Mouse (Mus musculus): ENCODE measurements around the gene Tmem266.

Tmem266 gene

GRCm38 (mm10) chr9:55329401-55329800 lies 2.7 kb downstream of the Tmem266 start:
- no peak for DNase-seq (ENCODE audit: low read depth, low spot score)

- DNase-seq (ENCODE audit: low read depth, low spot score) = peak; percentile 17
Measured at GRCm38 (mm10) chr9:55332476-55332875, 5.8 kb downstream of the Tmem266 start.

DNA sequence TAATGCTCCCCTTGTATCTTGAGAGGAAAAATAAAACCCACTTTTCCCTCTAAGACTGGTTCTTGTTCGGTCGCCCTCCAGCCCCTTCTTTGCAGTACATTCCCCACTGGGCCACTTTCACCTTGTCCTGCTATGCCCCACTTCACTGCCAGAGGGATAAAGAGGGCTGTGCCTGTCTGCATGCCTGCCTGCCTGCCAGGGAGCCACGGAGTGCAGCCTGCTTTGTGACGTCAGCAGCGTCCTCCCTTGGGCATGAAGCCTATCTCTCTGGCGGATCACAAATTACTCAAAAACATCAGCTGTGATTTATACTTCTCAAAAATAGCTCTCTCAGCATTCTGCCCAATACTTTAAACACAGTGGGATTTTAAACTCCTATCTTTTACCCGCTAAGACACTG lies 6.2 kb downstream of the Tmem266 start:
- no peak for DNase-seq (ENCODE audit: low read depth, low spot score)

- no peak for DNase-seq (ENCODE audit: low read depth, low spot score)
Measured at GRCm38 (mm10) chr9:55344165-55344564, 17.5 kb downstream of the Tmem266 start.

- no peak for DNase-seq (ENCODE audit: low read depth, low spot score)
Measured at GRCm38 (mm10) chr9:55345332-55345731, 18.6 kb downstream of the Tmem266 start.

DNA sequence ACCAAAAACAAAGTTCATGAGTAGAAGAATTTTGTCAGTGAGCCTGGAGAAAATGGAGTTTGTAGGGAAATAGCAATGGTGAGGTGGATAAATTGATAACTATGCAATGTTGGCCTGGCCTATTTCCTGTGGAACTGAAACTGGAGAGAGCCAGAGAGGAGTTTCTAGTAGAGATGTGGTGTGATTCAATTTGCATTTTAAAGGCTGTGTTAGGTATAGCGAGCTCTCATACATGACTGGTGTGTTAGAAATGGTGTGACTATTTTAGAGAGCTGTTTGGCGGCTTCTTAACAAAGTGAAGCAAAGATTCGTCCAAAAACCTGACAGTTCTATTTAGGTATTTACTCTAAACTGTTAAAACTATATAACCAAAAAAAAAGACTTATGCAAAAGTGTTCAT lies 22.0 kb downstream of the Tmem266 start:
- no peak for DNase-seq (ENCODE audit: low read depth, low spot score)

DNA sequence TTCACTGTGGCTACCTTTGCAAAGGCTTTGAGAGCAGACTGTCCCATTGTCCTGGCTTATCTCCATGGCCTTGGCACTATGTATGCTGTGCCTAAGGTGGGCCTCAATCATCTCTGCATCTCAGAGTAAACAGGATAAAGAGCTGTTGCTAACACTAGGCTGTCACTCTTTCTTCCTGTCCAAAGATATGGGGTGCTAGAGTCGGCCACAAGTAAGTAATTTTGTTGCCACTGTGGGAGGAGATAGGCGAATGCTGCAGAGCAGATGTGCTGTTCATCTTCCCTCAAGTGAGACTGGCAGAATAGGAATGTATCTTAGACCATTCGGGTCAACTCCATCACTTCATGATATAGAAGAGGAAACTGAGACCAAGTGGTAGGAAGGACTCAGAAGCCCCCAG lies 28.0 kb downstream of the Tmem266 start:
- no peak for DNase-seq (ENCODE audit: low read depth, low spot score)

DNA sequence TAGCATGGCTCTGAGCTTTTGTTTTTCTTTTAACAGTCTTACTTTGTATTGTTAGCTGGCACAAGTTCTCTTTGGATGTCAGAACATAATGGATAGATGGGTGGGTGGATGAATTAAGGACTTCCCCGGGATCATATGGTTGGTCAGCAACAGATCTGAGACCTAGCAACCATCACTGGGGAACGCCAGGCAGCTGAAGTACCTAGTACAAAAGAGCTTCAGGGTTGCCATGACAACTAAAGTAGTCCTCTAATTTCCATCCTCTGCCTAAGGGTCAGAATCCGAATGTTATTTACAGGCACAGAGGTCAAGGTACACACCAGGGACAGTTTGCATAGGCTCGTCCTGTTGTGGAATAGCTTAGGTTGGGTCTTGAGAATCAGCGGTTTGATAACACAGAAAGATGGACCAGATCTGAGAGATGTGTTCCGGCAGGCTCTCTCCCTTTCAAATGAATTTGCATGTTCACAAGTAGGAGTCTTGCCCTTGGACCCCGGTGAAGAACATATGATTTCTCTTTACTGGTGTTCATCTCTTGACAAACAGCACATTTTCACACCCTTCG lies 28.6 kb downstream of the Tmem266 start:
- no peak for DNase-seq (ENCODE audit: low read depth, low spot score)

DNA sequence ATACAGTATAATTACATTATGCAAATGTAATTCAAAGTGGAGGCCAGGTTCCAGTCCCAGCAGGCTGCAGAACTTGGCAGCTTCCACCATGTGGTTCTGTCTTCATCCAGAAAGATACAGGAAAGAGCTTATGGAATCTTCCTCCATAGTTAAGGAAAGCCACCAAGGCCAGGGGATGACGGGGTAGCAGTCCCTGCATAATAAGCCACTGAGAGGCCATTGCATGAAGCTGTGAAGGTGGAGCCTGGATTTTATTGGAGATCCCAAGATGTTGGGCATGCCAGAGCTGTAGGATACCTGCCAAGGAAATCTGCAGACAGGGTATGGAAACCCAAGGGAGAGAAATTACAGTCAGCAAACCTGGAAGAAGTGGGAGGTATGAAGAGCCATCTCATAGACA lies 30.5 kb downstream of the Tmem266 start:
- no peak for DNase-seq (ENCODE audit: low read depth, low spot score)

DNA sequence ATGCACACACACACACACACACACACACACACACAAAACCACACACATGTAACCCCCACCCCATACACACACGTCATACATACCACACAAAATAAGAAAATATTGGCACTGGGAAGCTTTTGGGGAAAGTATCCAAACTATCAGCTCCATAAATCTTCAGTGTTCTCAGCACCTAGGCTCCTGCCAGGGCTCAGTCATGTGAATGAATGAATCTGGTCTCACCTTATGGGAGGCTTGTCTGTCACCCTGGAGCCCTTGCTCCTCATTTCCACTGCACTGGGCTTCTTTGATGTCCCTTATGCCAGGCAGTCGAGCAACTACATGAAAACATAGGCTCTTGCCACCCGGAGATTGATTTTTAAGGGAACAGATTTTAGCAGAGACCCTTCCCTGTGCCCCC lies 33.7 kb downstream of the Tmem266 start:
- no peak for DNase-seq (ENCODE audit: low read depth, low spot score)

GRCm38 (mm10) chr9:55360861-55361260 lies 34.1 kb downstream of the Tmem266 start:
- DNase-seq (ENCODE audit: low read depth, low spot score) = no peak

DNA sequence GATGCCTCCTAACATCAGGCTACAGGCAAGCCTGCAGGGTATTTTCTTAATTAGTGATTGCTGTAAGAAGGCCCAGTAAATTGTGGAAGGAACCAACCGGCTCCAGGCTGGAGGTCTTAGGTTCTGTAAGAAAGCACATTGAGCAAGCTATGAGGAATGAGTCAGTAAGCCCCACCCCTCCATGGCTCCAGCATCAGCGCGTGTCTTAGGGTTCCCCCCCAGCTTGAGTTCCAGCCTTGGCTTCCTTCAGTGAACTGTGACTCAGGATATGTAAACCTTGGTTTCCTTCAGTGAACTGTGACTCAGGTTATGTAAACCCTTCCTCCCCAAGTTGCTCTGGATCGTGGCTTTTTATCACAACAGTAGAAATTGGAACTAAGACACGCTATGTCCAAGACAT lies 35.3 kb downstream of the Tmem266 start:
- no peak for DNase-seq (ENCODE audit: low read depth, low spot score)

GRCm38 (mm10) chr9:55363707-55364106 lies 37.0 kb downstream of the Tmem266 start:
- no peak for DNase-seq (ENCODE audit: low read depth, low spot score)

DNA sequence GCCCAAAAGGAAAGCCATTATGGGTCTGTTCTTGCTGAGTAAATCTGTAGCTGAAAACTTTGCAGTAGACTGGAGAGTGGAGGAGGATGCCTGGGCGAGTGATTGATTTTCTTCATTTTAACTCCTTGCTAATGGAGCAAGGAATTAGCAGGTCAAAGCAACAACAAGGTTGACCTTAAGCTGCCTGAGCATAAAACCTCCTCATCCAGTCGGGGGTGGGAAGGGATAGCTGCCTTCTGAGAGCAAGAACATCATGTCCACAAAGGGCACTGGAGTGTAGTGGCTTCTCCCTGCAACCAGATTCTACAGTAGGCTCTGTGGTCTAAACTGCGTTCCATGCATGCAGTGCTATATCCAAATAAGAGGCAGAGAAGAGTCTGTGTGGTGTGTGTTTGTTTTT lies 41.3 kb downstream of the Tmem266 start:
- no peak for DNase-seq (ENCODE audit: low read depth, low spot score)

GRCm38 (mm10) chr9:55371908-55372307 lies 45.2 kb downstream of the Tmem266 start:
- no peak for DNase-seq (ENCODE audit: low read depth, low spot score)

- DNase-seq (ENCODE audit: low read depth, low spot score) = peak; percentile 12
Measured at GRCm38 (mm10) chr9:55377603-55378250, 51.0 kb downstream of the Tmem266 start.

- no peak for DNase-seq (ENCODE audit: low read depth, low spot score)
Measured at GRCm38 (mm10) chr9:55381456-55381855, 54.7 kb downstream of the Tmem266 start.

- no peak for DNase-seq (ENCODE audit: low read depth, low spot score)
Measured at GRCm38 (mm10) chr9:55382441-55382840, 55.7 kb downstream of the Tmem266 start.

DNA sequence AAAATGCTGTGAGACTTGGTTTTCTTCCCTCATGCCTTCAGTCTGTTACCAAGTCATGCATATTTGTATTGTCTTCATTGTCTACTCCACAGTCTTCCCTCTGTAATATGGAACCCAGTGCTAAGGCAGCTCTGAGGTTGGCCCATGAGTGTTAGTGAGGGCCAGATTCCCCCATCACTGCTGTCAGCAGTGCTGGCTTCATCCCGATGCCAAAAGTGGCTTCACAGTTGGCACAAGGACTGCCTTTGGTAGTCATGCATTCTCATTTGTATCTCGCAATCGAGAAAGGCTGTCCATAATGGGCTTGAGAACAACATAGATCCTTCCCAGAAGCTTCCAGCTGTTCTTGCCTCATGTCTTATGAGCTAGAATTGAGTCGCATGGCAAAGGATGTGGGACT lies 59.4 kb downstream of the Tmem266 start:
- DNase-seq (ENCODE audit: low read depth, low spot score) = no peak

DNA sequence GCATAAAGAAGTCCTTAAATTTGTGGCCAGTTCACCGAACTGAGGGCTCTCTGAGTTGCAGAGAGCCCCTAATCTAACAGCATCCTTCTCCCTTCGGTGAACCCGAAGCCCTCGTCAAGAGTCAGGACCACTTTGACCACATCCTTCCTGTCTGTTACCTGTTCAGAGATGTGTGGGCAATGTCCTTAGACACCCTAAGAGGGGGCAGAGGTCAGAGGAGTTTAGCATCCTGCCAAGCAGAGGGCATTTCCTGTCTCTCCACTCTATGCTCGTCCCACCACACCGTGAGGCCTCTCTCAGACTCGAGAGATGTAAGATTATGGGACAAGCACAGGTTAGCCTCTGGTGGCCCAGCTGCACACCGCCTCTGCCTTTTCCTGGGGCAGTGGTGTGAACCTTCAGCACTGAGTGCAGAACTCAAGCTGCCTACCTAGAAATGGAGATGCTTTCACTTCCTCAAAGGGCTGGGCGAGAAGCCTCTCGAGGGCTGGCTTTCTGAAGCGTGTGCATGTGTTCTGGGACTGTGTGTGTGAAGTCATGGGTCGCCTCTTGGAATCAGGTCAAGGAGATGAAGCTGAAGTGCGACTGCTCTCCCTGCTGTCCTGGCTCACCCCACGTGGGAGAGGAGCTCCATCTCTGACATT lies 61.3 kb downstream of the Tmem266 start:
- DNase-seq (ENCODE audit: low read depth, low spot score) = no peak

DNA sequence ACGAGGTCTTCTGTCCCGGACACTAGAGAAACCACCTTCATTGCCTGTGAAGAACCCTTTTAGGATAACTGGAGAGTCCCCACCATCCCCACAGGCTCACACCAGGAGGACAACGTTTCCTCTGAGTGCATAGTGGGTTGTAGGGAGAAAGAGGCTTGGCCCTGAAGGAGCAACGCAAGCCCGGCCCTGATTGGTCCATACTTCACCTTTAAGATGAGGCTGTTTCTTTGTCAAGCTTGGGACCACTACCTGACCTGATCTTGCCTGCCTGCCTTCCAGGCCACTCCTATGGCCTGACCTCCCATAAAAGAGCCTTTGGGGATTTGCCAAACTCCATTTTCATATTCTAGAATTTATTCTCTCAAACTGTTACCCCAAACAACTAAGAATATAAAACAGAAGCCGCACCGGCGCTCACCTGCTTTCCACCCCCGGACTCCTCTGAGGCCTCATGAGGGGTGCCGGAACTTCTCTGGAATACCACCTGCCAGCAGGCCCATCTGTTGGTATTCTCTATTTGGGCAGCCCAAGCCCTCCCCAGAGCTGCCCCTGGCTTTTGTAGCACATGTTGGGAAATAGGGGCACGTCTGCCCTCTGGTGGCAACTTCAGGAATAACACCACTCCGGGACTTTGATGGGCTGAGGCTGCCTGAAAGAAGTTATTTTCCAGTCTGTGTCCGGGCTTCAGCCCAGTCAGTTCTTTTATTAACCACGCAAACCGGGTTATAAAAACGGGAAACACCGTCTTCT lies 65.4 kb downstream of the Tmem266 start:
- peak; percentile 43 for DNase-seq (ENCODE audit: low read depth, low spot score)

DNA sequence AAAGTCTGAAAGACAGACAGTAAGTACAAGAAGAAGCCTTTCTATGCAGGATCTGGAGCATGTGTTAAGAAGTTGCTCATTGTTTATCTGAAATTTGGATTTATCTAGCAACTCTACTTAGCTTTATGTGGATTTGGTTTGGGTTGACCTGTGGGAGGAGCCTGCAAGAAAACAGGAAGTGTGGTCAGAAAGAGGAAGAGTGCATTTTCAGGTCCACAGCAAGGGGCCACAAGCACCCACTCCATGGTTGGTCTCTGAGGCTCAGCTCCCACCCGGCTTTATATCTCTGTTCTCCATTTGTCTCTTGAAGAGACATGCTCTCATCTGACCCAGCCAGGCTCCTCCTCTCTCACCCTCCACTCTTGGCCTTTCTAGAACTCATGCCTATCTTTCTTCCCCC lies 68.9 kb downstream of the Tmem266 start:
- DNase-seq (ENCODE audit: low read depth, low spot score) = no peak

All from skeletal muscle tissue, adult 2 months (tissue).